Mouse (Mus musculus): ENCODE results near the gene Hectd4. TPM values are rescaled to one million over a fixed set of nuclear protein-coding genes. Genes with fewer than 3 reads are reported as not detected.

Hectd4 gene
- total and polyA plus RNA-seq, 3 experiments: 2.1 to 7.8 (median 6.0) TPM

GRCm38 (mm10) chr5:121239846-121240245, 19.8 kb downstream of the Hectd4 start:
- in situ Hi-C loops (cut with MboI; ENCODE audit: low pct_ligation_motif_present, low pct_unique_long_range_greater_than_20kb, low sequenced_read_pairs): no loop called here

DNA sequence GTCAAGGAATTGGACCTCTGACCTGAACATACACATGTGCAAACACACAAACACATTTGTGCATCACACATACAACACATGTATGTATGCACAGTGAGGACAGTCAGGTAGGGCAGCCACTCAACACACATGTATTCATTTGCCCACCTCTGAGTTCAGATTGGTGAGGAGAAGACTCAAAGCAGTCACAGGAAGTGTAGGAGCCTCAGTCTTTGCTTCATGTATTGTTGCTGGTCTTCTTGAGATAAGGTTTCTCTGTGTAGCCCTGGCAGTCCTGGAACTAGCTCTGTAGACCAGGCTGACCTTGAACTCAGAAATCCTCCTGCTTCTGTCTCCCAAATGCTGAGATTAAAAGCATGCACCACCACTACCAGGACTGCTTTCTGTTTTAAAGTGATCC, 21.2 kb downstream of the Hectd4 start:
- peaks cover 0 to 6% of the 10 kb centered on the region in 2 experiments for H3K36me3 ChIP-seq (replicated peaks in 1 of 2; ENCODE audit: control insufficient read depth in 1 of 2, insufficient read depth in 1 of 2, low read length in 1 of 2)
- H3K4me3 ChIP-seq (replicated peaks in 1 of 3; ENCODE audit: low read depth in 2 of 3, low read length in 2 of 3, poor library complexity in 1 of 3): no peak overlapping the region
- no peaks in the 10 kb centered on the region for H3K9me3 ChIP-seq (replicated peaks; ENCODE audit: low read length)
- in situ Hi-C loops (cut with MboI; ENCODE audit: low pct_ligation_motif_present, low pct_unique_long_range_greater_than_20kb, low sequenced_read_pairs): no loop called here
- no peak for DNase-seq (ENCODE audit: extremely low read depth)
- peaks cover 2% of the 10 kb centered on the region; the same call in 1 of the 2 replicates for H3K79me2 ChIP-seq (replicated peaks; ENCODE audit: control insufficient read depth, extremely low read depth, insufficient read depth, poor library complexity, severe bottlenecking)
- H3K27ac ChIP-seq (ENCODE audit: insufficient read depth, low read depth): no peak overlapping the region
- H3K4me1 ChIP-seq (ENCODE audit: control insufficient read depth in 1 of 2, insufficient read depth in 2 of 2): peaks cover 0 to 5% of the 10 kb centered on the region in 2 experiments; a peak in 1 of 4 replicates
- no peak overlapping the region for H3K4me2 ChIP-seq (ENCODE audit: insufficient read depth, low read depth, poor library complexity, severe bottlenecking)
- no peaks in the 10 kb centered on the region for H3K27me3 ChIP-seq (replicated peaks)
- TF ChIP-seq SIN3A (IDR thresholded peaks at IDR 0.05; ENCODE audit: low read length) (no peak), GABPA (IDR thresholded peaks at IDR 0.05; ENCODE audit: insufficient replicate concordance, low read depth, low read length) (no peak), PAX5 (IDR thresholded peaks at IDR 0.05; ENCODE audit: low read length) (no peak), CHD1 (IDR thresholded peaks at IDR 0.05; ENCODE audit: low read depth, low read length) (no peak)
- dilution Hi-C loops (cut with MboI; ENCODE audit: extremely low pct_ligation_motif_present, extremely low pct_unique_long_range_greater_than_20kb, low sequenced_read_pairs): no loop called here
- no peak overlapping the region for H3K9ac ChIP-seq (ENCODE audit: insufficient read depth, low read depth)

More at GRCm38 (mm10) chr5:121239846-121240245, 19.8 kb downstream of the Hectd4 start:
- Histone ChIP-seq H3K27me3 (replicated peaks) (no peaks in the 10 kb centered on the region), H3K9ac (ENCODE audit: insufficient read depth, low read depth) (no peak overlapping the region), H3K4me1 (ENCODE audit: control insufficient read depth in 1 of 2, insufficient read depth in 2 of 2) (peaks cover 0 to 5% of the 10 kb centered on the region in 2 experiments; a peak in 1 of 4 replicates), H3K27ac (ENCODE audit: insufficient read depth, low read depth) (no peak overlapping the region), H3K4me3 (replicated peaks in 1 of 3; ENCODE audit: low read depth in 2 of 3, low read length in 2 of 3, poor library complexity in 1 of 3) (no peak overlapping the region), H3K9me3 (replicated peaks; ENCODE audit: low read length) (no peaks in the 10 kb centered on the region), H3K36me3 (replicated peaks in 1 of 2; ENCODE audit: control insufficient read depth in 1 of 2, insufficient read depth in 1 of 2, low read length in 1 of 2) (peaks cover 0 to 6% of the 10 kb centered on the region in 2 experiments), H3K4me2 (ENCODE audit: insufficient read depth, low read depth, poor library complexity, severe bottlenecking) (no peak overlapping the region), H3K79me2 (replicated peaks; ENCODE audit: control insufficient read depth, extremely low read depth, insufficient read depth, poor library complexity, severe bottlenecking) (peaks cover 2% of the 10 kb centered on the region; the same call in 1 of the 2 replicates)
- DNase-seq (ENCODE audit: extremely low read depth): no peak
- dilution Hi-C loops (cut with MboI; ENCODE audit: extremely low pct_ligation_motif_present, extremely low pct_unique_long_range_greater_than_20kb, low sequenced_read_pairs): no loop called here
- TF ChIP-seq NELFE (IDR thresholded peaks at IDR 0.05; ENCODE audit: low read depth, low read length) (no peak), MAZ (IDR thresholded peaks at IDR 0.05; ENCODE audit: low read depth, low read length) (no peak), E2F4 (IDR thresholded peaks at IDR 0.05; ENCODE audit: insufficient replicate concordance, low read depth, low read length) (no peak), MEF2A (IDR thresholded peaks at IDR 0.05; ENCODE audit: borderline replicate concordance, low read depth, low read length) (no peak), MYC (IDR thresholded peaks at IDR 0.05; ENCODE audit: low read depth, low read length) (no peak), ZNF384 (IDR thresholded peaks at IDR 0.05; ENCODE audit: low read depth, low read length) (no peak), ZMIZ1 (IDR thresholded peaks at IDR 0.05; ENCODE audit: low read depth, low read length) (no peak), PAX5 (IDR thresholded peaks at IDR 0.05; ENCODE audit: low read length) (no peak), NRF1 (IDR thresholded peaks at IDR 0.05; ENCODE audit: low read depth, low read length) (no peak), CHD1 (IDR thresholded peaks at IDR 0.05; ENCODE audit: low read depth, low read length) (no peak), TCF12 (IDR thresholded peaks at IDR 0.05; ENCODE audit: low read depth, low read length) (no peak), GABPA (IDR thresholded peaks at IDR 0.05; ENCODE audit: insufficient replicate concordance, low read depth, low read length) (no peak)
